Mouse (Mus musculus) gonadal fat pad, adult 2 months (tissue): ENCODE data around the gene Pus10. TPM values are rescaled to one million over a fixed set of nuclear protein-coding genes. Genes with fewer than 3 reads are reported as not detected.

Source experiments
- DNase-seq: peaks from one replicate; pipeline ENCODE4 v3.0.0-alpha.2; 2012; ENCODE audit warnings: low read depth
- polyA plus RNA-seq: library from polyadenylated mRNA; depleted of rRNA; stranded (reverse); fragments of >200 nt; gene quantifications from 2 replicates; pipeline ENCODE4 v1.2.3, GENCODE M21; 2012

Pus10 gene
- polyA plus RNA-seq, 1 experiment = 4.5 TPM

GRCm38 (mm10) chr11:23695847-23696246 is 30.4 kb downstream of the Pus10 start:
- no peak for DNase-seq

- no peak for DNase-seq
These were observed 33.1 kb downstream of the Pus10 start for GRCm38 (mm10) chr11:23698526-23698925.

DNA sequence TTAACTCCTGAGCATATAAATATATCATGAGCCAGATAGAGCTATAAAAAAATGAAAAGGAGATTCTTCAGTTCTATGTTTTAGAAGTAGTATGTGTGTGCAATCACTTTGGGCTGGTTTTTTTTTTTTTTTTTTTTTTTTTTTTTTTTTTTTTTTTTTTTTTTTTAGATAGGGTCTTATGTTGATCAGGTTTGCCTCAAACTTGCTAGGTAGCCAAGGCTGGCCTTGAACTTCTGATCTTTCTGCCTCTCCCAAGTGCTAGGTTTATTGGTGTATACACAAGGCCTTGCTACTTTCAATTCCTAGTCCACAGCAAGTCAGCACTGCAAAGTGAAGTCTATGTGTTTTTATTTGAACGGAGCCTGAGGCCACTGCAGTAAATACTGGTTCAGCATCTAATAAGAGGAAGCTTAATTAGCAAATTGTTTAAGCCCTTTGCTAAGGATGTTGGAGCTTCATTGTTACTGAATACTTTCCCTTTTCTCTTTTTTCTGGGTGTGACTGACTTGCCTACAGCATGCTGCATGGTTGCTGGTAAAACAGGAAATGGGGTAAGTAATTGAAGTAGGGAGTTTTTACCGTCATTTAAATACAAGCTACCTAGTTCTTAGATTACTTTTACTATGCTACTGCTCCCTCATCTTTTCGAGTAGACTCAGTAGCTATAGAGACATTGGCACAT is 34.1 kb downstream of the Pus10 start:
- no peak for DNase-seq

DNA sequence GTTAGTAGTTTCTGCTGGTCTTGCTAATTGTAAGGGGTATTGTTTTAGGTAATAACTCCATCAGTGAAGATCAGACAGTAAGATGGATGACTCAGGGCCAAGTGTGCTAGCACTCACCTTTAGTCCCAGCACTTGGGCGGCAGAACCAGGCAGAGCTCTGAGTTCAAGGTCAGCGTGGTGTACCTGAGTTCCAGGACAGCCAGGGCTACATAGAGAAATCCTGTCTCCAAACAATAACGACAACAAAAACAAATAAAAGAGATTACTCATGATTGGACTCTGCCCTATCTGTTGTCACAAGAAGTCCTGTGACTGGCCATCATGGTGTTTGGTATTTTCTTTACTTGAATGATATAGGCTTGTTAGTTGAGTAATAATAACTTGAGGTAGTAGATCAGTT is 36.4 kb downstream of the Pus10 start:
- DNase-seq = no peak

DNA sequence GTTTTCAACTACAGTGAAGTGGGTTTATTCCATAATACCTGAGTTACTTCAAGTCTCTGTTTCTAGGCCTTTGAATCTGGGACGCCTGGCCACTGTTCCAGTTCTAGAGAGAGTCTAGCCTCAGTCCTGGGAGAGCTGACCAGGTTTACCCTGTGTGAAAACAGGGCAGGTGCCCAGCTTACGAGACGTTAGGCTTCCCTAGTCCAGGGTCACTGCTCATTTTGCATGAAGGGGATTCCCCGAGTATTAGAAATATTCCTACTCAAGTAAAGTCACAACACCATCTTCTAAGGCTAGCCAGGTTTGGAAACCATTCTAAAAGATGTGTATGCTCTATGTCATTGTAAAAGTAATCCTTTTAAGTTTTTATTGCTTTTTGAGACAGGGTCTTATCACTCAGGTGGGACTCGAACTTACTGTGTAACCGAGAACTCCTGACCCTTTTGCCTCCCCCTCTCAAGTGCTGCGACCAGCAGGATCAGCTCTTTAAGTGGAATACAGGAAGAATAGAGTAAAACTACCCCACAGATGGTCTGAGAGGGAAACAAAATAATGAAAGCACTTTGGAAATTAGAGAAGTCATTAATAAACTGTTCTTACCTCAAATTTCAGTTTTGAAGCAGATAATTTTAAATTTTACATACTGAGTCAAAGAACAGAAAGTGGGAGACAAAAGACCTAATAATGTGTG is 39.3 kb downstream of the Pus10 start:
- no peak for DNase-seq

- no peak for DNase-seq
These were observed 46.8 kb downstream of the Pus10 start for GRCm38 (mm10) chr11:23712299-23712698.

GRCm38 (mm10) chr11:23718856-23719255 is 53.4 kb downstream of the Pus10 start:
- no peak for DNase-seq

GRCm38 (mm10) chr11:23719825-23720224 is 54.4 kb downstream of the Pus10 start:
- no peak for DNase-seq

- DNase-seq = no peak
These were observed 56.9 kb downstream of the Pus10 start for GRCm38 (mm10) chr11:23722326-23722725.

- peak; percentile 87 for DNase-seq
These were observed 60.4 kb downstream of the Pus10 start for GRCm38 (mm10) chr11:23725850-23726249.

- DNase-seq = peak; percentile 58
These were observed 61.0 kb downstream of the Pus10 start for GRCm38 (mm10) chr11:23726441-23726840.

GRCm38 (mm10) chr11:23728186-23728585 is 62.7 kb downstream of the Pus10 start:
- no peak for DNase-seq

- no peak for DNase-seq
These were observed 64.6 kb downstream of the Pus10 start for GRCm38 (mm10) chr11:23730120-23730519.

GRCm38 (mm10) chr11:23732840-23733239 is 67.4 kb downstream of the Pus10 start:
- DNase-seq = no peak

- no peak for DNase-seq
These were observed 69.3 kb downstream of the Pus10 start for GRCm38 (mm10) chr11:23734749-23735286.

DNA sequence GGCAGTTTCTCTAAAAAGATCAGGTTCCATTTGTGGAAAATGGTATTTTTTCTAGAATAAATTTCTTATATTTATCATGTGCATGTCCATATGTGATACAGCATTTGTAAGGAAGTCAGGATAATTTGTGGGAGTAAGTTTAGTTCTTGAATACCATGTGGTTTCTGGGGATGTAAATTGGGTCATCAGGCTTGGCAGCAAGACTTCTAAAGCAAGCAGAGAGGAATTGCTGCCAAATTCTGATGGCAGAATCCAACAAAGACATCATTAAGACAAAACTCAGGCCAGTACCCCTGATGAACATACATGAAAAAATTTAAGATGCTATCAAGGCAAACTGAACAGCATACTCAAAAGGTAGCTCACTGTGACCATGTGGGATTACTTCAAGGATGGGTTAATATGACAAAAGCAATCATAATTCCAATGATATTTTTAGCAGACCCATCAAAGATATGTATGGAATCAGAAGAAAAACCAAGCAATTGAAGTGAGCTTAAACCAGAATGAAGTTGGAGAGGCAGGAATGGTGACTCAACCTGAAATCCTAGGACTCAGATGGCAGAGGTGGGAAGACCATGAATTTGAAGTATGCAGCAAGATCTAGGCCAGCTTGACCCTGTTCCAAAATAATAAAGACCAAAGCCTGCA is 70.5 kb downstream of the Pus10 start:
- no peak for DNase-seq

DNA sequence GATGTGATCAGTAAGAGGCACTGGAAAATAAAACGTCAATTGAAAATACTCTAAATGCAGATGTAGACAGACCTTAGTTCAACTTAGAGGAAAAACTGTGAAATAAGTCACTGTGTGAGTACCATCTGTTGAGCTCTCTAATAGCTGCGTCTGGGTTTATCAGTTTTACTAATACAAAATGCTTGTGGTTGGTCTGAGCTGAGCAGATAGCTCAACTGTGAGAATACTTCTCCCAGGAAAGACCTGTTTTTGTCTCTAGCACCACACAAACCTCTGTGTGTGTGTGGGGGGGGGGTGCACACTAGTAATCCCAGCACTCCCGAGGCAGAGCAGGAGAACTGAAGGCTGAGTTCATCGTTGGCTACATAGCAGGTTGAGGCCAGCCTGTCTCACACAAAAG is 75.4 kb downstream of the Pus10 start:
- no peak for DNase-seq

DNA sequence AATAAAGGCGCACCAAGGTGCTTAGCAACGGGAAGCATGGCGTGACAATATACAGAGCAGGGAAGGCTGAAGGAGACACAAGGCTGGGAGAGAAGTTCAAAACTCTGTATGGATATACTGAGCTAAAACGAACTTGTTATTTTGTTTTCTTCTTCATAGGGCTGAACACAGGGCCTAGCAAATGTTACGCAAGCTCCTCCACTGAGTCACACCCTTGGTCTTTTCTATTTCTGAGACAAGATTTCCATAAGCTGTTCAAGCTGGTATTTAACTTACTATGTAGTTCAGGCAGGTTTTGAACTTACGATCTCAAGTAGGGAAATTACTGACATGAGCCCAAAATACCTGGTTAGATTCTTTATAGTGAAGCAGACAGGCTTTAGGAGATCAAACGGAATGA is 75.9 kb downstream of the Pus10 start:
- DNase-seq = no peak

GRCm38 (mm10) chr11:23744352-23744751 is 78.9 kb downstream of the Pus10 start:
- DNase-seq = no peak

DNA sequence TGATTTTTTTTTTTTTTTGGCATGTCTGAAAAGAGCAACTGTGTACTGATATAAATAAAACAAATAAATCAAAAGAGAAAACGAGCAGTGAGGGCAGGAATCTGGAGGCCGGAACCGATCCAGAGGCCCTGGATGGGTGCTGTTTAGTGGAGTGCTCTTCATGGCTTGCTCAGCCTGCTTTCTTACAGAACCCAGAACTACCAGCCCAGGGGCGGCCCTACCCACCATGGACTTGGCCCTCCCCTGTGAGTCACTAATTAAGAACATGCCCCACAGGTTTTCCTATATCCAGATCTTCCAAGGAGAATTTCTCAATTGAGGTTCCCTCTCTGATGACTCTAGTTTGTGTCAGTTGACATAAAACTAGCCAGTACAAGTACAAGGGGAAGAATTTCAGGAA is 80.6 kb downstream of the Pus10 start:
- DNase-seq = no peak

- DNase-seq = no peak
These were observed 87.7 kb downstream of the Pus10 start for GRCm38 (mm10) chr11:23753136-23753710.

GRCm38 (mm10) chr11:23754329-23754728 is 88.9 kb downstream of the Pus10 start:
- DNase-seq = no peak
